Mouse (Mus musculus): Measurements from ENCODE around the gene Robo3.

Robo3 gene

GRCm38 (mm10) chr9:37429326-37429725 is 3.7 kb downstream of the Robo3 start:
- DNase-seq = no peak

- DNase-seq = no peak
These were observed 11.8 kb downstream of the Robo3 start for GRCm38 (mm10) chr9:37421239-37421638.

- peak; percentile 76 to 85 for DNase-seq
These were observed 12.4 kb downstream of the Robo3 start for GRCm38 (mm10) chr9:37420676-37421075.

GRCm38 (mm10) chr9:37418791-37419190 is 14.3 kb downstream of the Robo3 start:
- DNase-seq = peak; percentile 67 to 78

- DNase-seq = no peak
These were observed 18.4 kb downstream of the Robo3 start for GRCm38 (mm10) chr9:37414666-37415065.

- no peak for DNase-seq
These were observed 20.1 kb downstream of the Robo3 start for GRCm38 (mm10) chr9:37412989-37413388.

- no peak for DNase-seq
These were observed 23.2 kb downstream of the Robo3 start for GRCm38 (mm10) chr9:37409698-37410445.

- peak in 1 of 2 experiments; percentile 27 for DNase-seq
These were observed 25.1 kb downstream of the Robo3 start for GRCm38 (mm10) chr9:37407850-37408502.

GRCm38 (mm10) chr9:37406372-37406771 is 26.7 kb downstream of the Robo3 start:
- peak; percentile 25 to 61 for DNase-seq

GRCm38 (mm10) chr9:37403011-37403410 is 30.0 kb downstream of the Robo3 start:
- DNase-seq = no peak

- DNase-seq = no peak
These were observed 30.5 kb downstream of the Robo3 start for GRCm38 (mm10) chr9:37402501-37402900.

- no peak for DNase-seq
These were observed 31.2 kb downstream of the Robo3 start, which contains the start of gene Robo4 for GRCm38 (mm10) chr9:37401802-37402201. Gene Robo4, plus strand, starts transcription at chr9:37401897.

- DNase-seq = no peak
These were observed 32.5 kb downstream of the Robo3 start for GRCm38 (mm10) chr9:37400585-37400984.

- DNase-seq = no peak
These were observed 39.4 kb downstream of the Robo3 start for GRCm38 (mm10) chr9:37393482-37394131.

- DNase-seq = no peak
These were observed 41.0 kb downstream of the Robo3 start for GRCm38 (mm10) chr9:37392071-37392470.

- no peak for DNase-seq
These were observed 42.2 kb downstream of the Robo3 start for GRCm38 (mm10) chr9:37390891-37391290.

GRCm38 (mm10) chr9:37384284-37385182 is 48.5 kb downstream of the Robo3 start:
- DNase-seq = peak; percentile 20 to 22

GRCm38 (mm10) chr9:37383161-37383560 is 49.9 kb downstream of the Robo3 start:
- DNase-seq = no peak

- no peak for DNase-seq
These were observed 57.3 kb downstream of the Robo3 start for GRCm38 (mm10) chr9:37375718-37376117.

- no peak for DNase-seq
These were observed 61.7 kb downstream of the Robo3 start for GRCm38 (mm10) chr9:37371232-37371801.

- DNase-seq = no peak
These were observed 64.2 kb downstream of the Robo3 start for GRCm38 (mm10) chr9:37368860-37369259.

Data from cerebellum, postnatal 25 days (tissue).